ENCODE assay signal across 8 mouse cellular contexts in genomic region chr16:24394211-24394991, GRCm38 (mm10). TPM values are rescaled to one million over a fixed set of nuclear protein-coding genes. Genes with fewer than 3 reads are reported as not detected.
DNase-seq lines count a peak whose midpoint lies in the region; ATAC-seq and TF ChIP-seq lines count a peak whose summit lies in the region.

No protein-coding gene starts in this region.

- H3K9ac ChIP-seq in heart, embryonic 11.5 days (ENCODE audit: low read depth, low read length) = peak overlapping the region; percentile 97
- peak overlapping the region; percentile 90 for H3K9ac ChIP-seq in kidney, embryonic 15.5 days

- no peaks in the 10 kb centered on the region for H3K27me3 ChIP-seq in heart, embryonic 11.5 days (ENCODE audit: control insufficient read depth, insufficient read depth, low read length)
- H3K27me3 ChIP-seq in kidney, embryonic 15.5 days = no peaks in the 10 kb centered on the region
- H3K27me3 ChIP-seq in midbrain, embryonic 10.5 days (ENCODE audit: low read depth, poor library complexity, severe bottlenecking) = peaks cover 20% of the 10 kb centered on the region

- DNase-seq in lung, adult 2 months = peak; percentile 50
- DNase-seq in lung, adult 18-20 months = no peak
- DNase-seq in embryo, embryonic 11 days = peak; percentile 54
- peak; percentile 37 for DNase-seq in midbrain, embryonic 10.5 days (ENCODE audit: low spot score)
- DNase-seq in testis, postnatal 14 days (ENCODE audit: low spot score) = peak; percentile 16
- DNase-seq in layer of hippocampus, adult 11-12 months (ENCODE audit: low spot score) = no peak

- no peak for ATAC-seq in heart, embryonic 11.5 days (replicated peaks; ENCODE audit: insufficient number of reproducible peaks, low FRiP score, low TSS enrichment)
- ATAC-seq in kidney, embryonic 15.5 days (replicated peaks; ENCODE audit: low FRiP score) = no peak

- peak overlapping the region; percentile 99 for H3K27ac ChIP-seq in heart, embryonic 11.5 days (ENCODE audit: low read depth, low read length)
- H3K27ac ChIP-seq in kidney, embryonic 15.5 days = peak overlapping the region; percentile 99
- peak overlapping the region; percentile 97 for H3K27ac ChIP-seq in midbrain, embryonic 10.5 days (replicated peaks)

- H3K4me3 ChIP-seq in lung, adult 2 months (replicated peaks; ENCODE audit: extremely low read depth, low read depth, low read length) = peak overlapping the region; percentile 90
- H3K4me3 ChIP-seq in heart, embryonic 11.5 days (ENCODE audit: low read depth, low read length) = peak overlapping the region; percentile 79
- H3K4me3 ChIP-seq in kidney, embryonic 15.5 days (replicated peaks) = peak overlapping the region; percentile 83
- H3K4me3 ChIP-seq in midbrain, embryonic 10.5 days = peak overlapping the region; percentile 92

- no peak for TF ChIP-seq CTCF in lung, adult 2 months (IDR thresholded peaks at IDR 0.05; ENCODE audit: insufficient read depth, low read length)

- WGBS in lung, adult 2 months = 9% methylated on average over 18 of the region's 18 CpGs
- 5% methylated on average over 18 of the region's 18 CpGs for WGBS in heart, embryonic 11.5 days (ENCODE audit: insufficient replicate concordance)
- 4% methylated on average over 18 of the region's 18 CpGs for WGBS in kidney, embryonic 15.5 days
- 11% methylated on average over 18 of the region's 18 CpGs for WGBS in midbrain, embryonic 10.5 days

- TF ChIP-seq POLR2A in lung, adult 2 months (IDR thresholded peaks at IDR 0.05; ENCODE audit: borderline replicate concordance, extremely low read depth, low read depth, low read length) = no peak

- peaks cover 11% of the 10 kb centered on the region for H3K4me1 ChIP-seq in lung, adult 2 months (ENCODE audit: control insufficient read depth, insufficient read depth, low read length)
- peaks cover 27% of the 10 kb centered on the region for H3K4me1 ChIP-seq in heart, embryonic 11.5 days (ENCODE audit: control insufficient read depth, insufficient read depth, low read length)
- peaks cover 59% of the 10 kb centered on the region for H3K4me1 ChIP-seq in kidney, embryonic 15.5 days
- H3K4me1 ChIP-seq in midbrain, embryonic 10.5 days = peaks cover 28% of the 10 kb centered on the region

- H3K36me3 ChIP-seq in heart, embryonic 11.5 days (ENCODE audit: control insufficient read depth, insufficient read depth, low read length) = no peaks in the 10 kb centered on the region
- H3K36me3 ChIP-seq in kidney, embryonic 15.5 days = no peaks in the 10 kb centered on the region
- H3K36me3 ChIP-seq in midbrain, embryonic 10.5 days = no peaks in the 10 kb centered on the region

- H3K9me3 ChIP-seq in heart, embryonic 11.5 days (replicated peaks; ENCODE audit: control insufficient read depth, low read length) = no peaks in the 10 kb centered on the region
- no peaks in the 10 kb centered on the region for H3K9me3 ChIP-seq in kidney, embryonic 15.5 days (replicated peaks)
- no peaks in the 10 kb centered on the region for H3K9me3 ChIP-seq in midbrain, embryonic 10.5 days (replicated peaks)

- H3K4me2 ChIP-seq in heart, embryonic 11.5 days = peak overlapping the region; percentile 78
- peak overlapping the region; percentile 72 for H3K4me2 ChIP-seq in kidney, embryonic 15.5 days

RNA-seq across cellular contexts. Expression of gene Lpp, which starts 1.1 kb away (rescaled TPM):
- polyA plus RNA-seq in lung, adult 2 months (2012; rRNA removed) = 17.6 and 18.7 TPM in 2 replicates
- polyA plus RNA-seq in heart, embryonic 11.5 days (2014; fragmentation: Nextera tagmentation; extraction: Ambion mirVana) = 52.5 and 59.2 TPM in 2 replicates
- 50.8 and 58.6 TPM in 2 replicates for polyA plus RNA-seq in kidney, embryonic 15.5 days (2015; fragmentation: Nextera tagmentation; extraction: Ambion mirVana)
- polyA plus RNA-seq in midbrain, embryonic 10.5 days (2016; fragmentation: Nextera tagmentation; extraction: Ambion mirVana) = 21.7 and 23.0 TPM in 2 replicates

Comparison
In these comparisons a context has a peak if more than half of its experiments do, and no peak if none do; other contexts are left out.
1. DNase-seq: peak in lung, adult 2 months (single experiment), embryo, embryonic 11 days (single experiment), midbrain, embryonic 10.5 days (single experiment) and testis, postnatal 14 days (single experiment); none in lung, adult 18-20 months (0 of 2) and layer of hippocampus, adult 11-12 months (single experiment).
2. Peak in every context shown above with its lines, with median percentiles within 50 percentile points of each other: H3K4me3 ChIP-seq and H3K27ac ChIP-seq.